Mouse (Mus musculus): ENCODE measurements around the gene Fam178b.

The Fam178b gene

GRCm38 (mm10) chr1:36583408-36584116 is 99.4 kb downstream of the Fam178b start:
- no peak for DNase-seq

GRCm38 (mm10) chr1:36582211-36582610 is 100.8 kb downstream of the Fam178b start:
- DNase-seq, result no peak

GRCm38 (mm10) chr1:36581260-36581659 is 101.7 kb downstream of the Fam178b start:
- peak; percentile 37 for DNase-seq

GRCm38 (mm10) chr1:36580384-36581207 is 102.4 kb downstream of the Fam178b start:
- peak; percentile 60 to 71 for DNase-seq

- DNase-seq, result peak; percentile 22 to 36
These were observed 103.0 kb downstream of the Fam178b start for GRCm38 (mm10) chr1:36579974-36580383.

- no peak for DNase-seq
These were observed 105.8 kb downstream of the Fam178b start for GRCm38 (mm10) chr1:36576991-36577675.

- no peak for DNase-seq
These were observed 107.6 kb downstream of the Fam178b start for GRCm38 (mm10) chr1:36575347-36575746.

GRCm38 (mm10) chr1:36574196-36574955 is 108.6 kb downstream of the Fam178b start:
- no peak for DNase-seq

- no peak for DNase-seq
These were observed 109.5 kb downstream of the Fam178b start for GRCm38 (mm10) chr1:36573524-36573923.

- DNase-seq, result no peak
These were observed 110.3 kb downstream of the Fam178b start for GRCm38 (mm10) chr1:36572709-36573108.

- DNase-seq, result no peak
These were observed 110.8 kb downstream of the Fam178b start for GRCm38 (mm10) chr1:36572140-36572700.

GRCm38 (mm10) chr1:36571627-36572026 is 111.4 kb downstream of the Fam178b start:
- no peak for DNase-seq

- no peak for DNase-seq
These were observed 112.7 kb downstream of the Fam178b start for GRCm38 (mm10) chr1:36570320-36570719.

- DNase-seq, result no peak
These were observed 113.2 kb downstream of the Fam178b start for GRCm38 (mm10) chr1:36569694-36570276.

GRCm38 (mm10) chr1:36568776-36569175 is 114.2 kb downstream of the Fam178b start:
- DNase-seq, result no peak

- DNase-seq, result no peak
These were observed 115.0 kb downstream of the Fam178b start for GRCm38 (mm10) chr1:36567818-36568603.

- no peak for DNase-seq
These were observed 116.6 kb downstream of the Fam178b start for GRCm38 (mm10) chr1:36566425-36566824.

GRCm38 (mm10) chr1:36564101-36564500 is 118.9 kb downstream of the Fam178b start:
- DNase-seq, result no peak

GRCm38 (mm10) chr1:36563632-36564031 is 119.4 kb downstream of the Fam178b start:
- DNase-seq, result no peak

- no peak for DNase-seq
These were observed 119.8 kb downstream of the Fam178b start for GRCm38 (mm10) chr1:36563197-36563596.

GRCm38 (mm10) chr1:36562388-36562787 is 120.6 kb downstream of the Fam178b start:
- DNase-seq, result no peak

Measured in cerebellum, adult 18-20 months (tissue).